In the genomic region with DNA sequence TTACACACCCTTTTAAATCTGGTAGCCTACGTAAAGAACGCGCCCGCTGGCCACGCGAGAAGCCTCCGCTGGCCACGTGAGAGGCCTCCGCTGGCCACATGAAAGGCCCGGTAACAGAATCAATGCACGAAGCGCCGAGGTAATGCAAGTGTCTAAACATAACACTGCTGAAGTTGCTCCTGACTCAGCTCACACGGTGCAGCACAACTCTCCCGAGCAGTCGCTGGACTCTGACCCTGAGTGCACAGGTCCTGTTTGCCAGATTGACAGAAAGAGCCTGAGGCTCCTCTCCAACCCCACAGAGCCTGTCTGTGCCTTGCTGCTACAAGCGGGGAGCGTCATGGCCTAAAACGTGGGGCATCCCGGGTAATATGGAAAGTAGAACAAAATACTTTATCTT, we compare ENCODE assay signal across 13 mouse cellular contexts. TPM values are rescaled to one million over a fixed set of nuclear protein-coding genes. Genes with fewer than 3 reads are reported as not detected.
A peak's percentile ranks its signal among the peaks of the same experiment; 100 is the strongest.
DNase-seq lines count a peak whose midpoint lies in the region; ATAC-seq and TF ChIP-seq lines count a peak whose summit lies in the region.
"Had no signal": no experiment of that assay in that cellular context is flagged by ENCODE, and none has a peak within 500 bp of the region (broad histone marks: within the 10 kb centered on the region; RNA-seq: fewer than 3 reads in every experiment).

No protein-coding gene starts in this region.

- no peak overlapping the region for H3K4me3 ChIP-seq in heart, embryonic 10.5 days
- H3K4me3 ChIP-seq in kidney, adult 2 months (ENCODE audit: insufficient read depth, low read depth, low read length), result no peak overlapping the region
- no peak overlapping the region for H3K4me3 ChIP-seq in liver, embryonic 14.5 days (ENCODE audit: insufficient read depth in 1 of 2, low read depth in 2 of 2, low read length in 2 of 2)
- H3K4me3 ChIP-seq: myocyte had no signal

- peaks cover 38% of the 10 kb centered on the region for H3K36me3 ChIP-seq in heart, embryonic 10.5 days
- no peaks in the 10 kb centered on the region; the same call in 1 of the 2 replicates for H3K36me3 ChIP-seq in kidney, adult 2 months (ENCODE audit: control insufficient read depth, insufficient read depth, low read length)
- H3K36me3 ChIP-seq in liver, embryonic 14.5 days (replicated peaks; ENCODE audit: control insufficient read depth, insufficient read depth, low read depth), result peaks cover 2% of the 10 kb centered on the region; the same call in 1 of the 2 replicates

- no peaks in the 10 kb centered on the region for H3K27me3 ChIP-seq in heart, embryonic 10.5 days (ENCODE audit: insufficient read depth, poor library complexity, severe bottlenecking)
- H3K27me3 ChIP-seq in kidney, adult 2 months (replicated peaks; ENCODE audit: control insufficient read depth, insufficient read depth, low read length), result no peaks in the 10 kb centered on the region
- H3K27me3 ChIP-seq in liver, embryonic 14.5 days (ENCODE audit: control insufficient read depth, insufficient read depth, low read length), result no peaks in the 10 kb centered on the region

- WGBS in heart, embryonic 10.5 days, result 89% methylated on average over 20 of the region's 20 CpGs
- 64% methylated on average over 20 of the region's 20 CpGs for WGBS in kidney, adult 2 months
- WGBS in liver, embryonic 14.5 days (ENCODE audit: insufficient replicate concordance), result 80% methylated on average over 20 of the region's 20 CpGs

- H3K4me1 ChIP-seq in heart, embryonic 10.5 days, result peaks cover 91% of the 10 kb centered on the region
- H3K4me1 ChIP-seq in kidney, adult 2 months (ENCODE audit: control insufficient read depth, insufficient read depth, low read length), result peaks cover 22% of the 10 kb centered on the region
- peaks cover 3 to 35% of the 10 kb centered on the region in 2 experiments; a peak in 2 of 4 replicates for H3K4me1 ChIP-seq in liver, embryonic 14.5 days (replicated peaks; ENCODE audit: control insufficient read depth in 2 of 2, insufficient read depth in 2 of 2, low read length in 1 of 2)

- ATAC-seq in liver, embryonic 14.5 days (ENCODE audit: insufficient read depth), result peak; percentile 53

- H3K4me2 ChIP-seq in liver, embryonic 14.5 days (ENCODE audit: low read depth), result no peak overlapping the region
- H3K4me2 ChIP-seq: hindbrain, embryonic 14.5 days had no signal

- intact Hi-C loops in heart, postnatal 25 days (cut with DNase I), result no loop called here

- TF ChIP-seq EP300 in liver, embryonic 14.5 days (IDR thresholded peaks at IDR 0.05; ENCODE audit: low read depth), result no peak

- H3K27ac ChIP-seq in heart, embryonic 10.5 days, result peak overlapping the region; percentile 63
- H3K27ac ChIP-seq in kidney, adult 2 months (ENCODE audit: insufficient read depth, low read depth, low read length), result peak overlapping the region; percentile 41
- no peak overlapping the region for H3K27ac ChIP-seq in liver, embryonic 14.5 days
- H3K27ac ChIP-seq: hindbrain, embryonic 14.5 days had no signal

- H3K9ac ChIP-seq in liver, embryonic 14.5 days (replicated peaks), result no peak overlapping the region
- H3K9ac ChIP-seq: hindbrain, embryonic 14.5 days had no signal

- DNase-seq in heart, embryonic 10.5 days (ENCODE audit: low spot score), result no peak
- DNase-seq in heart, postnatal 25 days (ENCODE audit: low spot score), result no peak
- DNase-seq in kidney, adult 2 months, result peak; percentile 93
- no peak for DNase-seq in kidney, postnatal 14 days
- peak; percentile 87 for DNase-seq in kidney, adult 9 months
- no peak for DNase-seq in liver, embryonic 14.5 days (ENCODE audit: low read depth in 3 of 3, low spot score in 3 of 3)
- DNase-seq in embryo, embryonic 10.5 days (ENCODE audit: low spot score), result no peak
- DNase-seq in adrenal gland, postnatal 25 days, result no peak
- DNase-seq: gastrocnemius, postnatal 14 days; right cerebral cortex, postnatal 25 days; thymus, postnatal 25 days had no signal

- H3K9me3 ChIP-seq in heart, embryonic 10.5 days, result no peaks in the 10 kb centered on the region
- H3K9me3 ChIP-seq in liver, embryonic 14.5 days (ENCODE audit: control insufficient read depth, low read length), result no peaks in the 10 kb centered on the region

- no peak for TF ChIP-seq POLR2A in kidney, adult 2 months (IDR thresholded peaks at IDR 0.05; ENCODE audit: low read depth, low read length)

- no peak for TF ChIP-seq CTCF in kidney, adult 2 months (conservative IDR thresholded peaks at IDR 0.05; ENCODE audit: insufficient read depth, insufficient read length, low read depth, low read length)
- TF ChIP-seq CTCF in liver, embryonic 14.5 days (IDR thresholded peaks at IDR 0.05; ENCODE audit: low read depth), result no peak

RNA-seq across cellular contexts. Expression of a gene that starts 11.4 kb away (rescaled TPM):
- polyA plus RNA-seq in heart, embryonic 10.5 days (2016; fragmentation: Nextera tagmentation; extraction: Ambion mirVana), result 32.6 and 34.7 TPM in 2 replicates
- total RNA-seq in heart, postnatal 25 days (2021), result 10 to 100 TPM; 71.7 to 83.3 TPM
- 44.4 and 47.9 TPM in 2 replicates for polyA plus RNA-seq in kidney, adult 2 months (2012; rRNA removed)
- polyA plus RNA-seq in liver, embryonic 14.5 days (2012; rRNA removed), result 8.2 and 8.7 TPM in 2 replicates
- polyA plus RNA-seq in liver, embryonic 14.5 days (2014; fragmentation: Nextera tagmentation; extraction: Ambion mirVana), result 5.5 and 7.7 TPM in 2 replicates
- total RNA-seq in adrenal gland, postnatal 25 days (2021), result 41.0 and 46.1 TPM in 2 replicates

Comparison
In these comparisons a context has a peak if more than half of its experiments do, and no peak if none do; other contexts are left out.
1. DNase-seq: peak in kidney, adult 2 months (single experiment) and kidney, adult 9 months (single experiment); none in heart, embryonic 10.5 days (single experiment), heart, postnatal 25 days (single experiment), kidney, postnatal 14 days (single experiment), liver, embryonic 14.5 days (0 of 3), embryo, embryonic 10.5 days (single experiment) and adrenal gland, postnatal 25 days (single experiment).